11 mouse cellular contexts compared by ENCODE assay signal in the genomic region with DNA sequence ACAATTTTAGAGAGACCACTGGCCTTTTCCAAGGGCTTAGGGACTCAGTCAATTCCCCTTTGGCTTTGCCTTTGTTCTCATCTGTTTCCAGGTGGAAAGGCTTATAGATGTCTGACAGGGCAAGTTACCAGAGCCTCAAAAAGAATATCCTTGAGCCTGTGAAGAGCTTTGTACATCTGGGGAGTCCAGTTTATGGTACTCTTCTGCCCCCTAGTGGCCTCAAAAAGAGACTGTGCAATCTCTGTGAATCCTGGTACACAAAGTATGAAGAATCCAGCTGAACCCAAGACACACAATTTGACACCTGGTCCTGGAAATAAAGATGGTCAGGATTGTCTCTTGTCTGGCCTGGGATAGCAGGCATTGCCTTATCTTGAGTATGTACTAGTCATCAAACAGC. TPM values are rescaled to one million over a fixed set of nuclear protein-coding genes. Genes with fewer than 3 reads are reported as not detected.
DNase-seq lines count a peak whose midpoint lies in the region; TF ChIP-seq lines count a peak whose summit lies in the region.
"Had no signal": no experiment of that assay in that cellular context is flagged by ENCODE, and none has a peak within 500 bp of the region (broad histone marks: within the 10 kb centered on the region; RNA-seq: fewer than 3 reads in every experiment).

No protein-coding gene starts in this region.

- DNase-seq in cerebellum, postnatal 10 days = peak; percentile 11
- no peak for DNase-seq in cerebellum, adult 2 months
- DNase-seq in right cerebral cortex, adult 18-20 months = peak; percentile 8
- DNase-seq in right cerebral cortex, postnatal 14 days = no peak
- peak; percentile 1 for DNase-seq in kidney, postnatal 14 days
- no peak for DNase-seq in gastrocnemius, postnatal 25 days
- no peak for DNase-seq in urinary bladder, postnatal 25 days (ENCODE audit: low spot score)
- DNase-seq in lung, postnatal 36 days = no peak

- H3K27ac ChIP-seq in cerebellum, adult 2 months (ENCODE audit: insufficient read depth, low read length) = no peak overlapping the region

- no peaks in the 10 kb centered on the region; the same call in 1 of the 2 replicates for H3K27me3 ChIP-seq in cerebellum, adult 2 months (ENCODE audit: control insufficient read depth, insufficient read depth, low read length)

- TF ChIP-seq POLR2A in cerebellum, adult 2 months (IDR thresholded peaks at IDR 0.05; ENCODE audit: borderline replicate concordance, insufficient read depth, low read length) = no peak

- TF ChIP-seq CTCF in cerebellum, adult 2 months (IDR thresholded peaks at IDR 0.05; ENCODE audit: borderline replicate concordance, insufficient read depth, low read depth, low read length) = no peak

- H3K4me3 ChIP-seq in cerebellum, adult 2 months (replicated peaks; ENCODE audit: insufficient read depth, low read depth, low read length) = no peak overlapping the region

- H3K4me1 ChIP-seq in cerebellum, adult 2 months (ENCODE audit: control insufficient read depth, insufficient read depth, low read length) = no peaks in the 10 kb centered on the region

RNA-seq across cellular contexts. Expression of a gene that starts 34.8 kb away (rescaled TPM):
- polyA plus RNA-seq in cerebellum, adult 2 months (2012; rRNA removed) = not detected in 2 replicates
- total RNA-seq in gastrocnemius, postnatal 25 days (2021) = not detected
- polyA plus RNA-seq: cortical plate, adult 2 months; heart, embryonic 16.5 days; lung, postnatal 0 days had no signal

RNA-seq across cellular contexts. Expression of a gene that starts 39.8 kb away (rescaled TPM):
- not detected in 2 replicates for polyA plus RNA-seq in cerebellum, adult 2 months (2012; rRNA removed)
- not detected for total RNA-seq in gastrocnemius, postnatal 25 days (2021)
- polyA plus RNA-seq: cortical plate, adult 2 months; heart, embryonic 16.5 days; lung, postnatal 0 days had no signal

Comparison
In these comparisons a context has a peak if more than half of its experiments do, and no peak if none do; other contexts are left out.
1. DNase-seq: peak in cerebellum, postnatal 10 days (2 of 2), right cerebral cortex, adult 18-20 months (single experiment) and kidney, postnatal 14 days (single experiment); none in cerebellum, adult 2 months (0 of 2), right cerebral cortex, postnatal 14 days (single experiment), gastrocnemius, postnatal 25 days (single experiment), urinary bladder, postnatal 25 days (single experiment) and lung, postnatal 36 days (single experiment).